Mouse (Mus musculus) v-Abl transformed pro-B cells (cell line): Measurements from ENCODE around the gene Ticrr.

ENCODE experiments used
- in situ Hi-C, 2 experiments: fragments of 400-800 bp; cut with MboI; formaldehyde crosslinking; loops; one replicate each; pipeline ENCODE4 v1.15.1; 2025; ENCODE audit not compliant: unreplicated experiment in 2 of 2

The Ticrr gene

GRCm38 (mm10) chr7:79670900-79671604, 11.1 kb downstream of the Ticrr start:
- in situ Hi-C loops, result loop anchor here in 1 of 2 experiments (25.0 kb wide), 1 partner anchor 1091 kb away; no protein-coding TSS in a partner anchor

- in situ Hi-C loops, result no loop called here
Measured at GRCm38 (mm10) chr7:79679186-79679585, 19.2 kb downstream of the Ticrr start.

- in situ Hi-C loops, result no loop called here
Measured at GRCm38 (mm10) chr7:79680231-79680630, 20.2 kb downstream of the Ticrr start.

GRCm38 (mm10) chr7:79696495-79696894, 36.5 kb downstream of the Ticrr start:
- in situ Hi-C loops, result no loop called here

- in situ Hi-C loops, result no loop called here
Measured at GRCm38 (mm10) chr7:79702755-79703154, 42.8 kb downstream of the Ticrr start.

- in situ Hi-C loops, result no loop called here
Measured at GRCm38 (mm10) chr7:79705210-79705609, 45.2 kb downstream of the Ticrr start.

- in situ Hi-C loops, result no loop called here
Measured at GRCm38 (mm10) chr7:79710130-79710607, 50.2 kb downstream of the Ticrr start.

GRCm38 (mm10) chr7:79710831-79711230, 50.8 kb downstream of the Ticrr start:
- in situ Hi-C loops, result no loop called here

- in situ Hi-C loops, result no loop called here
Measured at GRCm38 (mm10) chr7:79715187-79715981, 55.4 kb downstream of the Ticrr start, which contains the start of gene Kif7. Kif7 (minus strand) TSS chr7:79715720.

GRCm38 (mm10) chr7:79721386-79721977, 61.5 kb downstream of the Ticrr start:
- in situ Hi-C loops, result loop anchor here in 1 of 2 experiments (10.0 kb wide), 1 partner anchor 227 kb away; no protein-coding TSS in a partner anchor

- in situ Hi-C loops, result loop anchor here (5.0 to 10.0 kb wide), 3 partner anchors 115 to 235 kb away; no protein-coding TSS in a partner anchor
Measured at GRCm38 (mm10) chr7:79727091-79727490, 67.1 kb downstream of the Ticrr start.

- in situ Hi-C loops, result loop anchor here (5.0 to 10.0 kb wide), 3 partner anchors 116 to 236 kb away; no protein-coding TSS in a partner anchor
Measured at GRCm38 (mm10) chr7:79728219-79728618, 68.2 kb downstream of the Ticrr start.

- in situ Hi-C loops, result loop anchor here (5.0 to 10.0 kb wide), 3 partner anchors 117 to 237 kb away; no protein-coding TSS in a partner anchor
Measured at GRCm38 (mm10) chr7:79729169-79729568, 69.2 kb downstream of the Ticrr start.

- in situ Hi-C loops, result loop anchor here (5.0 to 10.0 kb wide), 4 partner anchors 118 to 355 kb away; no protein-coding TSS in a partner anchor
Measured at GRCm38 (mm10) chr7:79729743-79730370, 69.9 kb downstream of the Ticrr start.

- in situ Hi-C loops, result loop anchor here in 1 of 2 experiments (10.0 kb wide), 1 partner anchor 357 kb away; no protein-coding TSS in a partner anchor
Measured at GRCm38 (mm10) chr7:79731438-79731837, 71.4 kb downstream of the Ticrr start.

- in situ Hi-C loops, result loop anchor here in 1 of 2 experiments (10.0 kb wide), 1 partner anchor 358 kb away; no protein-coding TSS in a partner anchor
Measured at GRCm38 (mm10) chr7:79732622-79733021, 72.6 kb downstream of the Ticrr start, which contains the start of gene Plin1. Plin1 (minus strand) TSS chr7:79732903.

GRCm38 (mm10) chr7:79734563-79734962, 74.6 kb downstream of the Ticrr start:
- in situ Hi-C loops, result loop anchor here in 1 of 2 experiments (10.0 kb wide), 1 partner anchor 360 kb away; no protein-coding TSS in a partner anchor

GRCm38 (mm10) chr7:79736511-79736910, 76.5 kb downstream of the Ticrr start:
- in situ Hi-C loops, result loop anchor here in 1 of 2 experiments (10.0 kb wide), 1 partner anchor 362 kb away; no protein-coding TSS in a partner anchor

GRCm38 (mm10) chr7:79738913-79739312, 78.9 kb downstream of the Ticrr start:
- in situ Hi-C loops, result loop anchor here in 1 of 2 experiments (10.0 kb wide), 1 partner anchor 364 kb away; no protein-coding TSS in a partner anchor

GRCm38 (mm10) chr7:79740279-79740678, 80.3 kb downstream of the Ticrr start:
- in situ Hi-C loops, result no loop called here
